Mouse (Mus musculus): Measurements from ENCODE around the gene Tex45. TPM values are rescaled to one million over a fixed set of nuclear protein-coding genes. Genes with fewer than 3 reads are reported as not detected.

The Tex45 gene
- polyA plus RNA-seq, 1 experiment, result 0.12 TPM

DNA sequence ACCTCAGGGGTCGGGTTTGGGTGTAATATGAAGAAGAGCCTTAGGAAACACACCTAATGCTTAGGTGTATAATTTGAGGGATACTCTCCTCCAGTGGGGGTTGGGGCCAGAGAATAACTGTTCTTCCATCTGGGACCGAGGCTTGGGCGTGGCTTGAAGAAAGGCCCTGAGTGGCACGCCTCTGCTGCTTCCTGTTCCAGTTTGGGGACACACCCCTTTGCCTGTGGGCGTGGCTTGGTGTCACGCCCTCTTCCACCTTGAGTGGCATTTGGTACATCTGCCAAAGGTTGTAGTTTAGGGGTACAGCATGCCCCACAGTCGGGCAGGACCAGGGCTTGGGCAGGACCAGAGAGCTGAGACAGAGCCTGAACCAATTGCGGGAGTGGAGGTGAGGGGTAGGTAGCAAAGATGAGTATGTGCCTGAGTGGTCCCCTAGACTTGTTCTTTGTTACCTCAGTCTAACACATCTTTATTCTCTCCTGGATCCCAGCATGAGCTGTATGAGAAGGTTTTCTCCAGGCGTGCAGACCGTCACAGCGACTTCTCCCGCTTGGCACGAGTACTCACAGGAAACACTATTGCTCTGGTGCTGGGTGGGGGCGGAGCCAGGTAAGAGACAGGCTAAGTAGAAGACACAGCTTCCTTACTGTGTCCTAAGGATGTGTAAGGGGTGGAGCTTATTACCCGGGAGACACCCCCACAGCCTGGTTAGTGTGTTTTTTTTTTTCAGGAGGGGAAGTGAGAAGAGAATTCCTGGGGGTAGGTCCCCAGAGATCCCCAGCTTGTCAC lies 65.6 kb downstream of the Tex45 start:
- no peak for DNase-seq (ENCODE audit: low read depth)

Other genes starting within 250 kb of the Tex45 start
- gene Insr, start 191.2 kb upstream of the Tex45 start, polyA plus RNA-seq (2012; rRNA removed), result 32.5 and 45.7 TPM in 2 replicates
- gene A430078G23Rik, start 117.4 kb upstream of the Tex45 start, polyA plus RNA-seq (2012; rRNA removed), result 0.24 and 0.84 TPM in 2 replicates
- 25.9 and 30.3 TPM in 2 replicates for gene Arhgef18, start 77.9 kb upstream of the Tex45 start, polyA plus RNA-seq (2012; rRNA removed)
- gene Pex11g, start 3.2 kb upstream of the Tex45 start, polyA plus RNA-seq (2012; rRNA removed), result 27.2 and 29.8 TPM in 2 replicates
- 60.3 and 61.1 TPM in 2 replicates for gene Zfp358, start 22.3 kb downstream of the Tex45 start, polyA plus RNA-seq (2012; rRNA removed)
- 217 and 256 TPM in 2 replicates for gene Mcoln1, start 29.6 kb downstream of the Tex45 start, polyA plus RNA-seq (2012; rRNA removed)
- 79.4 and 87.8 TPM in 2 replicates for gene Pnpla6, start 44.5 kb downstream of the Tex45 start, polyA plus RNA-seq (2012; rRNA removed)
- gene C330021F23Rik, start 97.1 kb downstream of the Tex45 start, polyA plus RNA-seq (2012; rRNA removed), result 2.8 and 3.2 TPM in 2 replicates
- gene Camsap3, start 116.4 kb downstream of the Tex45 start, polyA plus RNA-seq (2012; rRNA removed), result 31.9 and 44.8 TPM in 2 replicates
- 61.2 and 65.8 TPM in 2 replicates for gene Xab2, start 150.5 kb downstream of the Tex45 start, polyA plus RNA-seq (2012; rRNA removed)
- 11.6 and 12.5 TPM in 2 replicates for gene Pet100, start 150.7 kb downstream of the Tex45 start, polyA plus RNA-seq (2012; rRNA removed)
- gene Pcp2, start 154.7 kb downstream of the Tex45 start, polyA plus RNA-seq (2012; rRNA removed), result 0.26 TPM in 1 of 2 replicates, not detected in the other
- 102 and 109 TPM in 2 replicates for gene Stxbp2, start 160.1 kb downstream of the Tex45 start, polyA plus RNA-seq (2012; rRNA removed)
- 514 and 591 TPM in 2 replicates for gene Retn, start 184.9 kb downstream of the Tex45 start, polyA plus RNA-seq (2012; rRNA removed)
- 0.58 and 0.76 TPM in 2 replicates for gene Mcemp1, start 194.9 kb downstream of the Tex45 start, polyA plus RNA-seq (2012; rRNA removed)
- 154 and 266 TPM in 2 replicates for gene Fcor, start 201.5 kb downstream of the Tex45 start, polyA plus RNA-seq (2012; rRNA removed)
- gene Trappc5, start 205.4 kb downstream of the Tex45 start, polyA plus RNA-seq (2012; rRNA removed), result 32.6 and 37.2 TPM in 2 replicates
- 0.10 and 0.14 TPM in 2 replicates for gene Fcer2a, start 223.3 kb downstream of the Tex45 start, polyA plus RNA-seq (2012; rRNA removed)
- gene Clec4g, start 249.8 kb downstream of the Tex45 start, polyA plus RNA-seq (2012; rRNA removed), result 0.19 and 0.30 TPM in 2 replicates